Mouse (Mus musculus): ENCODE data around the gene Fam210b. TPM values are rescaled to one million over a fixed set of nuclear protein-coding genes. Genes with fewer than 3 reads are reported as not detected.
A peak's percentile ranks its signal among the peaks of the same experiment; 100 is the strongest.

Gene Fam210b
- polyA plus RNA-seq, 1 experiment = 15.0 TPM

GRCm38 (mm10) chr2:172371258-172371657 lies 25.9 kb downstream of the Fam210b start:
- peaks cover 8% of the 10 kb centered on the region; the same call in 1 of the 2 replicates for H3K4me1 ChIP-seq (ENCODE audit: control insufficient read depth, insufficient read depth, insufficient read length)
- peaks cover 23% of the 10 kb centered on the region for H3K36me3 ChIP-seq (ENCODE audit: control insufficient read depth, insufficient read depth, low read length)
- TF ChIP-seq POLR2A (IDR thresholded peaks at IDR 0.05; ENCODE audit: low read depth, low read length) (no peak), CTCF (IDR thresholded peaks at IDR 0.05; ENCODE audit: extremely low read depth, insufficient read depth, insufficient read length, insufficient replicate concordance) (no peak)
- H3K4me3 ChIP-seq (ENCODE audit: extremely low read depth, insufficient read depth, insufficient read length) = peak overlapping the region; percentile 95
- H3K27ac ChIP-seq (ENCODE audit: insufficient read depth, low read length) = no peak overlapping the region
- 1% methylated on average over 11 of the region's 11 CpGs for WGBS
- no peak for DNase-seq (ENCODE audit: low read depth in 1 of 2, low spot score in 2 of 2)
- no peaks in the 10 kb centered on the region for H3K27me3 ChIP-seq (ENCODE audit: control insufficient read depth, insufficient read depth, low read length)

GRCm38 (mm10) chr2:172376551-172376950 lies 31.2 kb downstream of the Fam210b start:
- Histone ChIP-seq H3K4me3 (ENCODE audit: extremely low read depth, insufficient read depth, insufficient read length) (no peak overlapping the region), H3K27me3 (ENCODE audit: control insufficient read depth, insufficient read depth, low read length) (no peaks in the 10 kb centered on the region), H3K4me1 (ENCODE audit: control insufficient read depth, insufficient read depth, insufficient read length) (peaks cover 3% of the 10 kb centered on the region; the same call in 1 of the 2 replicates), H3K27ac (ENCODE audit: insufficient read depth, low read length) (no peak overlapping the region), H3K36me3 (ENCODE audit: control insufficient read depth, insufficient read depth, low read length) (peaks cover 52% of the 10 kb centered on the region)
- TF ChIP-seq CTCF (IDR thresholded peaks at IDR 0.05; ENCODE audit: extremely low read depth, insufficient read depth, insufficient read length, insufficient replicate concordance) = no peak
- DNase-seq (ENCODE audit: low read depth in 1 of 2, low spot score in 2 of 2) = no peak
- WGBS = 91% methylated on average over 4 of the region's 4 CpGs

GRCm38 (mm10) chr2:172376999-172377515 lies 31.7 kb downstream of the Fam210b start:
- DNase-seq (ENCODE audit: low read depth in 1 of 2, low spot score in 2 of 2) = no peak
- H3K27me3 ChIP-seq (ENCODE audit: control insufficient read depth, insufficient read depth, low read length) = no peaks in the 10 kb centered on the region
- 92% methylated on average over 5 of the region's 5 CpGs for WGBS
- H3K36me3 ChIP-seq (ENCODE audit: control insufficient read depth, insufficient read depth, low read length) = peaks cover 54% of the 10 kb centered on the region
- H3K27ac ChIP-seq (ENCODE audit: insufficient read depth, low read length) = no peak overlapping the region
- H3K4me1 ChIP-seq (ENCODE audit: control insufficient read depth, insufficient read depth, insufficient read length) = peaks cover 4% of the 10 kb centered on the region; the same call in 1 of the 2 replicates
- TF ChIP-seq CTCF (IDR thresholded peaks at IDR 0.05; ENCODE audit: extremely low read depth, insufficient read depth, insufficient read length, insufficient replicate concordance) (no peak), POLR2A (IDR thresholded peaks at IDR 0.05; ENCODE audit: low read depth, low read length) (no peak)
- H3K4me3 ChIP-seq (ENCODE audit: extremely low read depth, insufficient read depth, insufficient read length) = no peak overlapping the region

GRCm38 (mm10) chr2:172378332-172378731 lies 33.0 kb downstream of the Fam210b start:
- TF ChIP-seq POLR2A (IDR thresholded peaks at IDR 0.05; ENCODE audit: low read depth, low read length) (no peak), CTCF (IDR thresholded peaks at IDR 0.05; ENCODE audit: extremely low read depth, insufficient read depth, insufficient read length, insufficient replicate concordance) (peak; percentile 90)
- peak; percentile 59 to 71 for DNase-seq (ENCODE audit: low read depth in 1 of 2, low spot score in 2 of 2)
- H3K4me3 ChIP-seq (ENCODE audit: extremely low read depth, insufficient read depth, insufficient read length) = no peak overlapping the region
- no peak overlapping the region for H3K27ac ChIP-seq (ENCODE audit: insufficient read depth, low read length)
- WGBS = 39% methylated on average over 7 of the region's 7 CpGs
- H3K36me3 ChIP-seq (ENCODE audit: control insufficient read depth, insufficient read depth, low read length) = peaks cover 49% of the 10 kb centered on the region
- no peaks in the 10 kb centered on the region for H3K27me3 ChIP-seq (ENCODE audit: control insufficient read depth, insufficient read depth, low read length)
- peaks cover 5% of the 10 kb centered on the region; the same call in 1 of the 2 replicates for H3K4me1 ChIP-seq (ENCODE audit: control insufficient read depth, insufficient read depth, insufficient read length)

GRCm38 (mm10) chr2:172380513-172380912 lies 35.1 kb downstream of the Fam210b start:
- peaks cover 39% of the 10 kb centered on the region for H3K36me3 ChIP-seq (ENCODE audit: control insufficient read depth, insufficient read depth, low read length)
- WGBS = 90% methylated on average over 17 of the region's 17 CpGs

GRCm38 (mm10) chr2:172381341-172381740 lies 36.0 kb downstream of the Fam210b start:
- 57% methylated on average over 11 of the region's 11 CpGs for WGBS
- Histone ChIP-seq H3K27me3 (ENCODE audit: control insufficient read depth, insufficient read depth, low read length) (no peaks in the 10 kb centered on the region), H3K4me3 (ENCODE audit: extremely low read depth, insufficient read depth, insufficient read length) (no peak overlapping the region), H3K36me3 (ENCODE audit: control insufficient read depth, insufficient read depth, low read length) (peaks cover 30% of the 10 kb centered on the region), H3K27ac (ENCODE audit: insufficient read depth, low read length) (no peak overlapping the region), H3K4me1 (ENCODE audit: control insufficient read depth, insufficient read depth, insufficient read length) (peaks cover 5% of the 10 kb centered on the region; the same call in 1 of the 2 replicates)
- no peak for TF ChIP-seq POLR2A (IDR thresholded peaks at IDR 0.05; ENCODE audit: low read depth, low read length)
- TF ChIP-seq CTCF (IDR thresholded peaks at IDR 0.05; ENCODE audit: extremely low read depth, insufficient read depth, insufficient read length, insufficient replicate concordance) = no peak
- no peak for DNase-seq (ENCODE audit: low read depth in 1 of 2, low spot score in 2 of 2)

More at GRCm38 (mm10) chr2:172380513-172380912, 35.1 kb downstream of the Fam210b start:
- peaks cover 5% of the 10 kb centered on the region; the same call in 1 of the 2 replicates for H3K4me1 ChIP-seq (ENCODE audit: control insufficient read depth, insufficient read depth, insufficient read length)
- TF ChIP-seq CTCF (IDR thresholded peaks at IDR 0.05; ENCODE audit: extremely low read depth, insufficient read depth, insufficient read length, insufficient replicate concordance) (no peak), POLR2A (IDR thresholded peaks at IDR 0.05; ENCODE audit: low read depth, low read length) (no peak)
- H3K27ac ChIP-seq (ENCODE audit: insufficient read depth, low read length) = no peak overlapping the region
- H3K27me3 ChIP-seq (ENCODE audit: control insufficient read depth, insufficient read depth, low read length) = no peaks in the 10 kb centered on the region
- no peak for DNase-seq (ENCODE audit: low read depth in 1 of 2, low spot score in 2 of 2)
- no peak overlapping the region for H3K4me3 ChIP-seq (ENCODE audit: extremely low read depth, insufficient read depth, insufficient read length)

- Histone ChIP-seq H3K27ac (ENCODE audit: insufficient read depth, low read length) (no peak overlapping the region), H3K36me3 (ENCODE audit: control insufficient read depth, insufficient read depth, low read length) (peaks cover 27% of the 10 kb centered on the region), H3K4me3 (ENCODE audit: extremely low read depth, insufficient read depth, insufficient read length) (no peak overlapping the region), H3K4me1 (ENCODE audit: control insufficient read depth, insufficient read depth, insufficient read length) (peaks cover 5% of the 10 kb centered on the region; the same call in 1 of the 2 replicates), H3K27me3 (ENCODE audit: control insufficient read depth, insufficient read depth, low read length) (no peaks in the 10 kb centered on the region)
- TF ChIP-seq POLR2A (IDR thresholded peaks at IDR 0.05; ENCODE audit: low read depth, low read length) = no peak
- no peak for TF ChIP-seq CTCF (IDR thresholded peaks at IDR 0.05; ENCODE audit: extremely low read depth, insufficient read depth, insufficient read length, insufficient replicate concordance)
- DNase-seq (ENCODE audit: low read depth in 1 of 2, low spot score in 2 of 2) = no peak
- WGBS = 25% methylated on average over 12 of the region's 12 CpGs
Measured at GRCm38 (mm10) chr2:172381898-172382297, 36.5 kb downstream of the Fam210b start.
